Mouse (Mus musculus) heart, postnatal 10 days (tissue): Measurements from ENCODE around the gene Carns1. TPM values are rescaled to one million over a fixed set of nuclear protein-coding genes. Genes with fewer than 3 reads are reported as not detected.

Experiments used
- DNase-seq, 2 experiments: peaks; one replicate each; pipeline ENCODE4 v3.0.0; 2021
- intact Hi-C: fragments of 180-260 bp; cut with DNase I; formaldehyde crosslinking; loops from one replicate; pipeline ENCODE4 v1.15.1; 2025
- microRNA-seq, 2 experiments: library from miRNA; unstranded; fragments of <30 nt; microRNA quantifications; one replicate each; pipeline ENCODE4 v1.2.0; 2022
- total RNA-seq, 2 experiments: library from RNA; stranded (reverse); gene quantifications; 2 replicates each; pipeline ENCODE4 v1.2.3; 2021

The Carns1 gene
- total RNA-seq, 2 experiments from 2014 or later: 40.2 to 53.6 TPM

DNA sequence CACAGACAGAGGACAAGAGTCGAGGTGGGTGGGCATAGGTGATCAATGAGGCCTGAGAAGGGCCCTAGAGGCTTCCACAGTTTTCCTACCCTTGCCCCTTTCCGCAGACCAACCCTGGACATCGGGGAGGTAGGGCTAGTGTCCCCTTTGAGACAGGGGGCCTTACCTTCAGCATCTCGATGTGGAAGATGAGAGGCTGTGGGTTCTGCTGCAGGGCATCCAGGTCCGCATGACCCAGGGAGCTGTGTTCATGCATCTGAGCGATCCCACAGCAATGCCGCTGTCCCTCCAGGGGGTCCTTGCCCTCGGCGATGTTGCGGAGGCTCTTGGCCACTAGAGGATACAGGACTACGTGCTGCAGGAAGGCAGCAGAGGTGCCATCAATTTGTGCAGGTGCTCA, 59.5 kb downstream of the Carns1 start:
- DNase-seq: no peak
- intact Hi-C loops: no loop called here

- no peak for DNase-seq
- intact Hi-C loops: no loop called here
Measured at GRCm38 (mm10) chr19:4115144-4115543, 60.1 kb downstream of the Carns1 start.

GRCm38 (mm10) chr19:4114551-4114950, 60.7 kb downstream of the Carns1 start:
- intact Hi-C loops: no loop called here
- DNase-seq: no peak

Small RNA genes lying within 50 kb of the gene (microRNA-seq; reads per million reads assigned to microRNA genes)
- gene Gm26115: 0 reads per million in 2 experiments

Other genes with a start within 250 kb of the Carns1 start
- gene Aldh3b1, start 245.7 kb downstream of the Carns1 start, total RNA-seq: 1 to 10 TPM; 2.6 to 2.7 TPM
- 10 to 100 TPM; 19.7 to 24.5 TPM for gene Unc93b1, start 240.3 kb downstream of the Carns1 start, total RNA-seq
- gene Aldh3b3, start 216.8 kb downstream of the Carns1 start, total RNA-seq: under 1 TPM; 0.10 to 0.24 TPM
- under 1 TPM; 0.32 to 0.72 TPM for gene Aldh3b2, start 203.2 kb downstream of the Carns1 start, total RNA-seq
- gene Acy3, start 188.9 kb downstream of the Carns1 start, total RNA-seq: 10 to 100 TPM; 12.8 to 13.4 TPM
- not detected for gene Tbx10, start 182.7 kb downstream of the Carns1 start, total RNA-seq
- 10 to 100 TPM; 61.2 to 71.2 TPM for gene Nudt8, start 174.9 kb downstream of the Carns1 start, total RNA-seq
- 1 to 10 TPM; 1.4 to 1.6 TPM for gene Gm49405, start 174.9 kb downstream of the Carns1 start, total RNA-seq
- gene Doc2g, start 172.2 kb downstream of the Carns1 start, total RNA-seq: 100 to 1,000 TPM; 102 to 103 TPM
- 100 to 1,000 TPM; 960 to 987 TPM for gene Ndufv1, start 162.7 kb downstream of the Carns1 start, total RNA-seq
- 100 to 1,000 TPM; 270 to 278 TPM for gene Gstp1, start 137.5 kb downstream of the Carns1 start, total RNA-seq
- 10 to 100 TPM; 87.3 to 90.7 TPM for gene Gstp2, start 129.5 kb downstream of the Carns1 start, total RNA-seq
- not detected for gene Gstp3, start 115.9 kb downstream of the Carns1 start, total RNA-seq
- not detected for gene Cabp2, start 93.9 kb downstream of the Carns1 start, total RNA-seq
- gene Cdk2ap2, start 78.3 kb downstream of the Carns1 start, total RNA-seq: 10 to 100 TPM; 21.9 to 26.3 TPM
- gene Pitpnm1, start 75.5 kb downstream of the Carns1 start, total RNA-seq: 10 to 100 TPM; 30.8 to 32.8 TPM
- gene Aip, start 49.6 kb downstream of the Carns1 start, total RNA-seq: 10 to 100 TPM; 47.7 to 62.6 TPM
- not detected for gene Gpr152, start 35.7 kb downstream of the Carns1 start, total RNA-seq
- not detected for gene Cabp4, start 31.4 kb downstream of the Carns1 start, total RNA-seq
- gene Coro1b, start 26.9 kb downstream of the Carns1 start, total RNA-seq: 10 to 100 TPM; 87.2 to 90.7 TPM
- gene Ptprcap, start 21.9 kb downstream of the Carns1 start, total RNA-seq: 1 to 10 TPM; 1.6 to 2.2 TPM
- gene Rps6kb2, start 12.1 kb downstream of the Carns1 start, total RNA-seq: 10 to 100 TPM; 22.4 to 24.3 TPM
- gene Tbc1d10c, start 15.8 kb upstream of the Carns1 start, total RNA-seq: 1 to 10 TPM; 2.6 to 2.9 TPM
- 100 to 1,000 TPM; 420 to 454 TPM for gene Ppp1ca, start 16.6 kb upstream of the Carns1 start, total RNA-seq
- gene Rad9a, start 26.2 kb upstream of the Carns1 start, total RNA-seq: 1 to 10 TPM; 6.0 to 8.6 TPM
- 1 to 10 TPM; 1.6 to 2.5 TPM for gene Clcf1, start 38.8 kb upstream of the Carns1 start, total RNA-seq
- not detected for gene AC109138.7, start 38.9 kb upstream of the Carns1 start, total RNA-seq
- 10 to 100 TPM; 10.7 to 13.5 TPM for gene Pold4, start 56.4 kb upstream of the Carns1 start, total RNA-seq
- 10 to 100 TPM in 1 of 2 experiments, 1 to 10 TPM in 1; 10.0 to 12.0 TPM for gene Ssh3, start 93.7 kb upstream of the Carns1 start, total RNA-seq
- 1 to 10 TPM in 1 of 2 experiments, under 1 TPM in 1; 0.98 to 1.5 TPM for gene Ankrd13d, start 107.7 kb upstream of the Carns1 start, total RNA-seq
- gene Grk2, start 130.7 kb upstream of the Carns1 start, total RNA-seq: 10 to 100 TPM; 51.4 to 57.2 TPM
- 10 to 100 TPM; 50.4 to 54.4 TPM for gene Kdm2a, start 222.8 kb upstream of the Carns1 start, total RNA-seq